Mouse (Mus musculus): ENCODE measurements around the gene Susd1. TPM values are rescaled to one million over a fixed set of nuclear protein-coding genes. Genes with fewer than 3 reads are reported as not detected.

The Susd1 gene
- polyA plus RNA-seq, 1 experiment, result 25.4 TPM

- TF ChIP-seq CTCF (IDR thresholded peaks at IDR 0.05; ENCODE audit: extremely low read depth, insufficient read depth, insufficient read length, insufficient replicate concordance), result no peak
- TF ChIP-seq POLR2A (IDR thresholded peaks at IDR 0.05; ENCODE audit: low read depth, low read length), result no peak
- Histone ChIP-seq H3K36me3 (ENCODE audit: control insufficient read depth, insufficient read depth, low read length) (no peaks in the 10 kb centered on the region), H3K4me1 (ENCODE audit: control insufficient read depth, insufficient read depth, insufficient read length) (peaks cover 26% of the 10 kb centered on the region; the same call in 1 of the 2 replicates), H3K27ac (ENCODE audit: insufficient read depth, low read length) (peak overlapping the region; percentile 91), H3K27me3 (ENCODE audit: control insufficient read depth, insufficient read depth, low read length) (no peaks in the 10 kb centered on the region), H3K4me3 (ENCODE audit: extremely low read depth, insufficient read depth, insufficient read length) (peak overlapping the region; percentile 70)
- DNase-seq (ENCODE audit: low read depth in 1 of 2, low spot score in 2 of 2), result peak in 1 of 2 experiments; percentile 20
- 12% methylated on average over 5 of the region's 5 CpGs for WGBS
Measured at GRCm38 (mm10) chr4:59439041-59439440, 608 bp upstream of the Susd1 start.

GRCm38 (mm10) chr4:59435951-59436350 is 2.5 kb downstream of the Susd1 start:
- no peaks in the 10 kb centered on the region for H3K36me3 ChIP-seq (ENCODE audit: control insufficient read depth, insufficient read depth, low read length)
- TF ChIP-seq CTCF (IDR thresholded peaks at IDR 0.05; ENCODE audit: extremely low read depth, insufficient read depth, insufficient read length, insufficient replicate concordance) (no peak), POLR2A (IDR thresholded peaks at IDR 0.05; ENCODE audit: low read depth, low read length) (no peak)
- WGBS, result 30% methylated on average over 4 of the region's 4 CpGs
- H3K27ac ChIP-seq (ENCODE audit: insufficient read depth, low read length), result peak overlapping the region; percentile 43; the same call in 1 of the 2 replicates
- peak; percentile 25 to 54 for DNase-seq (ENCODE audit: low read depth in 1 of 2, low spot score in 2 of 2)
- no peaks in the 10 kb centered on the region for H3K27me3 ChIP-seq (ENCODE audit: control insufficient read depth, insufficient read depth, low read length)
- no peak overlapping the region for H3K4me3 ChIP-seq (ENCODE audit: extremely low read depth, insufficient read depth, insufficient read length)
- peaks cover 12% of the 10 kb centered on the region; the same call in 1 of the 2 replicates for H3K4me1 ChIP-seq (ENCODE audit: control insufficient read depth, insufficient read depth, insufficient read length)

- TF ChIP-seq CTCF (IDR thresholded peaks at IDR 0.05; ENCODE audit: extremely low read depth, insufficient read depth, insufficient read length, insufficient replicate concordance) (no peak), POLR2A (IDR thresholded peaks at IDR 0.05; ENCODE audit: low read depth, low read length) (no peak)
- Histone ChIP-seq H3K27me3 (ENCODE audit: control insufficient read depth, insufficient read depth, low read length) (no peaks in the 10 kb centered on the region), H3K4me3 (ENCODE audit: extremely low read depth, insufficient read depth, insufficient read length) (no peak overlapping the region), H3K27ac (ENCODE audit: insufficient read depth, low read length) (no peak overlapping the region), H3K4me1 (ENCODE audit: control insufficient read depth, insufficient read depth, insufficient read length) (peaks cover 5% of the 10 kb centered on the region; the same call in 1 of the 2 replicates), H3K36me3 (ENCODE audit: control insufficient read depth, insufficient read depth, low read length) (no peaks in the 10 kb centered on the region)
- no peak for DNase-seq (ENCODE audit: low read depth in 1 of 2, low spot score in 2 of 2)
- 68% methylated on average over 3 of the region's 3 CpGs for WGBS
Measured at GRCm38 (mm10) chr4:59434039-59434438, 4.4 kb downstream of the Susd1 start.

- TF ChIP-seq POLR2A (IDR thresholded peaks at IDR 0.05; ENCODE audit: low read depth, low read length), result no peak
- TF ChIP-seq CTCF (IDR thresholded peaks at IDR 0.05; ENCODE audit: extremely low read depth, insufficient read depth, insufficient read length, insufficient replicate concordance), result no peak
- no peaks in the 10 kb centered on the region for H3K36me3 ChIP-seq (ENCODE audit: control insufficient read depth, insufficient read depth, low read length)
- H3K27me3 ChIP-seq (ENCODE audit: control insufficient read depth, insufficient read depth, low read length), result no peaks in the 10 kb centered on the region
- 74% methylated on average over 6 of the region's 6 CpGs for WGBS
- DNase-seq (ENCODE audit: low read depth in 1 of 2, low spot score in 2 of 2), result no peak
- H3K27ac ChIP-seq (ENCODE audit: insufficient read depth, low read length), result no peak overlapping the region
- H3K4me1 ChIP-seq (ENCODE audit: control insufficient read depth, insufficient read depth, insufficient read length), result peaks cover 2% of the 10 kb centered on the region; the same call in 1 of the 2 replicates
- H3K4me3 ChIP-seq (ENCODE audit: extremely low read depth, insufficient read depth, insufficient read length), result no peak overlapping the region
Measured at GRCm38 (mm10) chr4:59429128-59429527, 9.3 kb downstream of the Susd1 start.

GRCm38 (mm10) chr4:59426429-59426828 is 12.0 kb downstream of the Susd1 start:
- no peak for TF ChIP-seq CTCF (IDR thresholded peaks at IDR 0.05; ENCODE audit: extremely low read depth, insufficient read depth, insufficient read length, insufficient replicate concordance)
- no peak for TF ChIP-seq POLR2A (IDR thresholded peaks at IDR 0.05; ENCODE audit: low read depth, low read length)
- no peaks in the 10 kb centered on the region for H3K27me3 ChIP-seq (ENCODE audit: control insufficient read depth, insufficient read depth, low read length)
- no peaks in the 10 kb centered on the region for H3K36me3 ChIP-seq (ENCODE audit: control insufficient read depth, insufficient read depth, low read length)
- no peak for DNase-seq (ENCODE audit: low read depth in 1 of 2, low spot score in 2 of 2)
- no peak overlapping the region for H3K4me3 ChIP-seq (ENCODE audit: extremely low read depth, insufficient read depth, insufficient read length)
- WGBS, result 98% methylated on average over 5 of the region's 5 CpGs
- H3K27ac ChIP-seq (ENCODE audit: insufficient read depth, low read length), result no peak overlapping the region
- H3K4me1 ChIP-seq (ENCODE audit: control insufficient read depth, insufficient read depth, insufficient read length), result no peaks in the 10 kb centered on the region

- Histone ChIP-seq H3K27me3 (ENCODE audit: control insufficient read depth, insufficient read depth, low read length) (no peaks in the 10 kb centered on the region), H3K27ac (ENCODE audit: insufficient read depth, low read length) (no peak overlapping the region), H3K4me1 (ENCODE audit: control insufficient read depth, insufficient read depth, insufficient read length) (no peaks in the 10 kb centered on the region), H3K4me3 (ENCODE audit: extremely low read depth, insufficient read depth, insufficient read length) (no peak overlapping the region), H3K36me3 (ENCODE audit: control insufficient read depth, insufficient read depth, low read length) (no peaks in the 10 kb centered on the region; the same call in 1 of the 2 replicates)
- no peak for DNase-seq (ENCODE audit: low read depth in 1 of 2, low spot score in 2 of 2)
- TF ChIP-seq POLR2A (IDR thresholded peaks at IDR 0.05; ENCODE audit: low read depth, low read length) (no peak), CTCF (IDR thresholded peaks at IDR 0.05; ENCODE audit: extremely low read depth, insufficient read depth, insufficient read length, insufficient replicate concordance) (no peak)
Measured at GRCm38 (mm10) chr4:59422808-59423207, 15.6 kb downstream of the Susd1 start.

- 89% methylated on average over 5 of the region's 5 CpGs for WGBS
- DNase-seq (ENCODE audit: low read depth in 1 of 2, low spot score in 2 of 2), result no peak
- TF ChIP-seq CTCF (IDR thresholded peaks at IDR 0.05; ENCODE audit: extremely low read depth, insufficient read depth, insufficient read length, insufficient replicate concordance), result no peak
- no peak for TF ChIP-seq POLR2A (IDR thresholded peaks at IDR 0.05; ENCODE audit: low read depth, low read length)
- no peaks in the 10 kb centered on the region for H3K27me3 ChIP-seq (ENCODE audit: control insufficient read depth, insufficient read depth, low read length)
- no peaks in the 10 kb centered on the region; the same call in none of the 2 replicates for H3K36me3 ChIP-seq (ENCODE audit: control insufficient read depth, insufficient read depth, low read length)
- H3K4me1 ChIP-seq (ENCODE audit: control insufficient read depth, insufficient read depth, insufficient read length), result no peaks in the 10 kb centered on the region
- no peak overlapping the region for H3K4me3 ChIP-seq (ENCODE audit: extremely low read depth, insufficient read depth, insufficient read length)
- no peak overlapping the region for H3K27ac ChIP-seq (ENCODE audit: insufficient read depth, low read length)
Measured at GRCm38 (mm10) chr4:59422025-59422783, 16.2 kb downstream of the Susd1 start.

Measured in spleen, adult 2 months (tissue).